Mouse (Mus musculus) mature B cell (primary cell): Measurements from ENCODE around the gene Il2ra.

Experiments used
- in situ Hi-C: fragments of 300-500 bp; cut with MboI; formaldehyde crosslinking; loops from 2 replicates; pipeline ENCODE4 v1.14.3; 2019

Il2ra gene

GRCm38 (mm10) chr2:11653330-11653729 lies 10.7 kb downstream of the Il2ra start:
- in situ Hi-C loops, result no loop called here

GRCm38 (mm10) chr2:11653780-11654179 lies 11.2 kb downstream of the Il2ra start:
- in situ Hi-C loops, result no loop called here

- in situ Hi-C loops, result no loop called here
These were observed 12.7 kb downstream of the Il2ra start for GRCm38 (mm10) chr2:11654990-11655931.

- in situ Hi-C loops, result no loop called here
These were observed 15.0 kb downstream of the Il2ra start for GRCm38 (mm10) chr2:11657581-11657980.

GRCm38 (mm10) chr2:11659263-11659662 lies 16.7 kb downstream of the Il2ra start:
- in situ Hi-C loops, result no loop called here

- in situ Hi-C loops, result no loop called here
These were observed 19.7 kb downstream of the Il2ra start for GRCm38 (mm10) chr2:11662143-11662906.

GRCm38 (mm10) chr2:11662907-11663230 lies 20.3 kb downstream of the Il2ra start:
- in situ Hi-C loops, result no loop called here

- in situ Hi-C loops, result no loop called here
These were observed 21.4 kb downstream of the Il2ra start for GRCm38 (mm10) chr2:11663961-11664360.

GRCm38 (mm10) chr2:11664367-11664766 lies 21.8 kb downstream of the Il2ra start:
- in situ Hi-C loops, result no loop called here

- in situ Hi-C loops, result no loop called here
These were observed 22.2 kb downstream of the Il2ra start for GRCm38 (mm10) chr2:11664806-11665205.

- in situ Hi-C loops, result no loop called here
These were observed 22.7 kb downstream of the Il2ra start for GRCm38 (mm10) chr2:11665326-11665725.

GRCm38 (mm10) chr2:11672144-11672543 lies 29.5 kb downstream of the Il2ra start:
- in situ Hi-C loops, result no loop called here

GRCm38 (mm10) chr2:11679626-11680025 lies 37.0 kb downstream of the Il2ra start:
- in situ Hi-C loops, result loop anchor here (5.0 to 25.0 kb wide), 2 partner anchors 72 to 342 kb away; no protein-coding TSS in a partner anchor

- in situ Hi-C loops, result loop anchor here (5.0 to 25.0 kb wide), 2 partner anchors 75 to 345 kb away; no protein-coding TSS in a partner anchor
These were observed 40.1 kb downstream of the Il2ra start for GRCm38 (mm10) chr2:11682712-11683111.

GRCm38 (mm10) chr2:11686512-11686911 lies 43.9 kb downstream of the Il2ra start:
- in situ Hi-C loops, result loop anchor here (25.0 kb wide), 1 partner anchor 349 kb away; no protein-coding TSS in a partner anchor

GRCm38 (mm10) chr2:11687436-11687835 lies 44.8 kb downstream of the Il2ra start:
- in situ Hi-C loops, result loop anchor here (25.0 kb wide), 1 partner anchor 350 kb away; no protein-coding TSS in a partner anchor

- in situ Hi-C loops, result loop anchor here (25.0 kb wide), 1 partner anchor 353 kb away; no protein-coding TSS in a partner anchor
These were observed 47.7 kb downstream of the Il2ra start for GRCm38 (mm10) chr2:11690201-11690890.

GRCm38 (mm10) chr2:11693352-11693751 lies 50.7 kb downstream of the Il2ra start:
- in situ Hi-C loops, result loop anchor here (25.0 kb wide), 1 partner anchor 356 kb away; no protein-coding TSS in a partner anchor

GRCm38 (mm10) chr2:11694104-11694503 lies 51.5 kb downstream of the Il2ra start:
- in situ Hi-C loops, result loop anchor here (25.0 kb wide), 1 partner anchor 357 kb away; no protein-coding TSS in a partner anchor

- in situ Hi-C loops, result loop anchor here (25.0 kb wide), 1 partner anchor 359 kb away; no protein-coding TSS in a partner anchor
These were observed 53.3 kb downstream of the Il2ra start for GRCm38 (mm10) chr2:11695867-11696266.

GRCm38 (mm10) chr2:11698994-11699393 lies 56.4 kb downstream of the Il2ra start:
- in situ Hi-C loops, result loop anchor here (25.0 kb wide), 1 partner anchor 362 kb away; no protein-coding TSS in a partner anchor
